Mouse (Mus musculus): Measurements from ENCODE around the gene Pcmtd2.
"Not testable (repeated sequence)": the region's sequence is repeated elsewhere in the genome, so short reads cannot be mapped to it uniquely, and the experiment has no call there.

The Pcmtd2 gene

GRCm38 (mm10) chr2:181837372-181838292, at the start of gene Pcmtd2:
Pcmtd2 (plus strand) TSS chr2:181837854.
- DNase-seq, result peak; percentile 96

DNA sequence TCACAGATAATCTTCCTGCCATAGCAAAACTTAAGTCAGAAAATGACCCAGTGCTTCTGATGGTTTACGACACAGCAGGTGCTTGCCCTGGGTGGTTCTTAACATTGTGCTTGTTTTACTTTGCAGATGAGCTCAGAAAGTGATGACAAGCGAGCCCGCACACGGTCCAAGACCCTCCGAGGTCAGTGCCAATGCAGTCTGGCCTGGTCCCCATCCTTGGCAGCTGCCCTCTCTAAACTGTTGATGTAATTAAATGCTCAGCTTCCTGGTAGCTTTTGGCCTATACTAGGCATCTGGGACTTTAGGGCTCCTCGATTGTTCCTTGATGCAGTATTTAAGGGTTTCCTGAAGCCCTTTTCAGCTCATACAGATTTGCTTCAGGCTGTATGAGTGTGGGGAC, 48.3 kb upstream of the Pcmtd2 start:
- no peak for DNase-seq

GRCm38 (mm10) chr2:181793186-181793585, 44.5 kb upstream of the Pcmtd2 start:
- DNase-seq, result not testable (repeated sequence)

DNA sequence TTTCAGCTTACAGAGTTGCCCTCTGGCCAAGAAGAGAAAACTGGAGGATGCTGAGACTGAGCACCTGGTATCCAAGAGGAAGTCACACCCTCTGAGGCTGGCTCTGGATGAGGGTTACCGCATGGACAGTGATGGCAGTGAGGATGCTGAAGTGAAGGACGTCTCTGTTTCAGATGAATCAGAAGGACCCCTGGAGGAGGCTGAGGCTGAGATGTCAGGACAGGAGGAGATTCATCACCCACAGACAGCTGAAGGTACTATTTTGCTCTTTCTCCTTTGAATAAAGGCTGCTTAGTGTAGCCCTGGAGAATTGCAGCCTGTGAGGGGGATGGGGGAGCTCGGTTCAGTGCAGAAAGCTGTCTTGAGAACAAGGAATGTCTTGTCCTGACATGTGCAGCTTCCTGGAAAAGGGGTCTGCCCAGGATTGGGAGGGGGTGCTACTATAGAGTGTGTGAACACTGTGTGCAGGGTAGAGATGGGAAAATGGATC, 42.0 kb upstream of the Pcmtd2 start:
- no peak for DNase-seq

- DNase-seq, result no peak
These were observed 40.0 kb upstream of the Pcmtd2 start for GRCm38 (mm10) chr2:181797672-181798071.

GRCm38 (mm10) chr2:181829032-181829650, 8.5 kb upstream of the Pcmtd2 start:
- no peak for DNase-seq

DNA sequence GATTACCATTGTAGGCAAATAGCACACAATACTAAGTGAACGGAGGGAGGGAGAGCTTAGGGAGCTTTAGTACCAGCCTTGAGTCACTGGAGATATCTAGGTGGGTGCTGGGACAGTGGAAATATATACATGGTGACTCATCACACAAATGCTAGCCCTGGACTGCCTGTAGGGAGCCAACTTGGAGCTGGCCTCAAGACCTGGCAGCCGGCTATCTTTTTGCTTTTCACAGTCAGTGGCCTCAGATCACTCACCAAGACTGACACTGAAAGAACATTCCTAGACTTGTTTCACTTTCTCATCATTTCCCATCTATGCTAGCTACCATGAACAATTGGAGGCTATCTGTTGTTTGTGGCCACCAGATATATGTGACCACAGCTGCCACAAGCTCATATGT, 4.9 kb upstream of the Pcmtd2 start:
- no peak for DNase-seq

DNA sequence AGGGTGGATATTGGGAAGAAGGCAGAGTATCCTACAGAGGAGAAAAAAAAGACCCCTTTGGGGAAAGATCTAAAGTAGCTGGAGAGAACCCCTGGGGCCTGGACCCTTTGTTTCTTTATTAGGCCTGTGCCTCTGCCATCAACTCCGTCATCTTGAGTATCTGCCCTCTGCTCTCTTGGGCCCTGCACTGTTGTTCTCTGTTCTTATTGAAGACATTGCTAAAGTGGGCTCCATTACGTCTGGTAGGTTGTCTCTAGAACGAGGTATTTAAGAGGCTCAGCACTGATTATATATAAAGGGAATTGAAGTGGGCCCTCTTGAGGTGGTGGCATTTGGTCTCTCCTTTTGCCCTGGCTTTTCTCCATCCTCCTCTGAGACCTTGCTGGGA, 633 bp downstream of the Pcmtd2 start:
- DNase-seq, result peak; percentile 2

- DNase-seq, result no peak
These were observed 8.2 kb downstream of the Pcmtd2 start for GRCm38 (mm10) chr2:181845709-181846394.

DNA sequence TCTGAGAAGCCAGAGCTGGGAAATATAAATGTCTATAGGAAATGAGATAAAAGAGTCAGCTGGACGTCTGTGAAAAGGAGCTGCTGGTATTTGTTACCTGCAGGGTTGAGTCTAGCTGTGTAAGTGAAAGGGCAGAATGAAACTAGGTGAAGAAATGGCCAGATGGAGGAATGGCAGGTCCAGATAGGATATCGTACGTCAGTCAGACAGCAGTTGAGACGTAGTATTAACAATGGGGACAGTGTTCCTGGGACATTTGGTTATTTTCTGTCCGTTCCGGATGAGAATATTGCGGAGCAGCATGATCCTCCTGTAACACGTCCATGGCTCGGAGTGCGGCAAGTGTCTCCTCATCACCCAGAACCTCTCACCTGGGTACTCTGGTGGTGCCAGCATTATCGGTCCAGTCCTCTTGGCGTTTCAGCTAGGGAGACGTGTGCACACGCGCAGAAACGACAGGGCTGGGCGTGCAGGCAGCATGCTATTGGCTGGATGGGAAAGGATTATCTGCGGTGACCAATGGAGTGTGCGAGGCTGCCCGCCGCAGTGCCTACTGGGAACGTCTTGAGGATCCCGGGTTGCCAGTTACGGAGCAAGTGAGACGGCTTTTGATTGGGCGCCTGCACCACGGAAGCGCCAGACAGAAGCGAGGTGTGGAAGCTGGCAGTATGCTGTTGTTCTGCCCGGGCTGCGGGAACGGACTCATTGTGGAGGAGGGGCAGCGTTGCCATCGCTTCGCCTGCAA, 26.3 kb downstream of the Pcmtd2 start, which contains the start of gene Polr3k:
Gene Polr3k (plus strand): TSS at position 547 of the 745 bp plus-strand sequence.
- peak; percentile 95 for DNase-seq

DNA sequence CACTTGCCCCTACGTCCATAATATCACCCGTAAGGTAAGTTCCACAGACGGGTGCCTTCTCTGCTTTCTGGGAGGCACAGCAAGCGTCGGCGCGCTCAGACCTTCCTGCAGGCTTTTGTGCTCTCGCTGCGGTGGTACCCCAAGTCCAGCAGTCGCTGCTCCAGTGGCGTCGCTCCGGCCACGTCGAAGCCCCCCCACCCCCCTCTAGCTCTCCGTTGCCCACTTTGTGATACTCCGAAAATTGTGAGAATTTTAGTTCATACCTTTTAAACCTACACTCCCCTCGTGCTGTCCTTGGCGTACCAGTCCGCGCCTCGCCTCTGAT, 26.8 kb downstream of the Pcmtd2 start:
- no peak for DNase-seq

- DNase-seq, result peak; percentile 76
These were observed 29.3 kb downstream of the Pcmtd2 start for GRCm38 (mm10) chr2:181866931-181867330.

DNA sequence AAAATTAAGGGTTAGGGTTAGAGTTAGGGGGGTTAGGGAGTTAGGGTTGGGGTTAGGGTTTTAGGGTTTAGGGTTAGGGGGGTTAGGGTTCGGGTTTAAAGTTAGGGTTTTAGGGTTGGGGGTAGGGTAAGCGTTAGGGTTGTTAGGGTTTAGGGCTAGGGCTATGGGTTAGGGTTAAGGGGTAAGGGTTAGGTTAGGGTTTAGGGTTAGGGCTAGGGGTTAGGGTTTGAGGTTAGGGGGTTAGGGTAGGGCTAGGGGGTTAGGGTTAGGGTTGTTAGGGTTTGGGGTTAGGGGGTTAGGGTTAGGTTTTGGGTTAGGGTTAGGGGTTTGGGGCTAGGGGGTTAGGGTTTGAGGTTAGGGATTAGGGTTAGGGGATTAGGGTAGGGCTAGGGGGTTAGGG, 33.4 kb downstream of the Pcmtd2 start:
- DNase-seq, result no peak

- no peak for DNase-seq
These were observed 41.2 kb downstream of the Pcmtd2 start for GRCm38 (mm10) chr2:181878903-181879302.

DNA sequence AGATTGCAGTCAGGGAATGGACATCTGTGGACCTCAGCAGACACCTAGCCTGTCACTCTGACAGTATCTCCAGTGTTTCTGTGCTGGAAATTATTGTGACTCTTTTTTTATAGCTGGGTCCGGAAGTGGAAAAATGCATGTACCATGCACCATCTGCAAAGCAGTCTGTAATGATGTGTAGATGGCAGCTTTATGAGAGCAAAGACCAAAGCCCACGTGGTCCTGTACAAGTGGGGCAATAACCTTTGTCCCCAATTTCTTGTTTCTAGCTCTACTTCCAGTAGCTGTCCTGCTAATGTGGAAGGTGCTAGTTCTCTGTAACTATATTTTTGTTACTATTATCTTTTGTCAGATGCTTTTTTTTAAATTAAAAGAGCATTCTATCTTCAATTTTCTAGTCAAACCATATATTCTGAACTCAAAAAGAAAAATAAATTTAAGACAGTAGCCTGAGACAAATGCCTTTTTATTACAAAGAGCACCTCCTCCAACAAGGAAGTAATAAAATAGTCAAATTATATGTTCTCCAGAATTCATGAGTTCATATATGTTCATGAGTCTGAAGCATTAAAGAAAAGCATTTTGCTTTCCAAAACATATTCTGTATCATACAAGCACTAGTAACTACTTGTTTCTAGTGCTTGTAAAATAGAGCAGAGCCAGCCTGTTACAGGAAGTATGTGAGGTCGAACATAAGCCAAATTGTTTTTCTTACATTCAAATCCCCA, 45.5 kb downstream of the Pcmtd2 start:
- DNase-seq, result no peak
